Mouse (Mus musculus): ENCODE results near the gene Foxn3. TPM values are rescaled to one million over a fixed set of nuclear protein-coding genes. Genes with fewer than 3 reads are reported as not detected.

Gene Foxn3
- total and polyA plus RNA-seq, 3 experiments = 9.7 to 26.8 (median 11.0) TPM

DNA sequence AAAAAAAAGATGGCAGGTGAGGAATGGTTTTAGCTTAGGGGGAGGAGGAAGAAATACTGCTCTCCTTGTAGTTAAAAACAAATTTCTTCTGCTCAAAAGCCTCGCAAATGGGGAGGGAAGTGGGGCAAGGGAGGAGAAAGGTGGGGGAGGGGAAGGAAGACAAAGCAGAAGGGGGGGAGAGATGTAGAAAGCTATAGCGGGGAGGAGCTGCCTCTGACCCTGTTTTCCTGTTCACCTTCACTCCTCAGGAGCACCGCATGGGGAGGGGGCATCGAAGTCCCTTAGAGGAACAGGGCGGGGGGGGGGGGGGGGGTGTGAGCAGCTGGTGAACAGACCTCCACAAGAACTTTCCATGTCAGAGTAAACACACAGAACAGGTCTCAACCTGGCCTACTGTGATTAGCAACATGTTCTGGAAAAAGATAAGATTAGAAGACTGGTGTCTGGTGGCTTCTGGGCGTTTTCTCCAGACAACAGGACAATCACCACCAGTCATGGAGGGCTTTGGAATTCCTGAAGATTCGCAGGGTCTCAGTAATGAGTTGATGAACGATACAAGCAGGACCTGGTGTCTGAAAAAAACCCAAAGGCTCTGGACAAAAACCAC, 231.9 kb downstream of the Foxn3 start:
- no peak for DNase-seq (ENCODE audit: extremely low read depth)
- no peaks in the 10 kb centered on the region for H3K27me3 ChIP-seq (replicated peaks)
- H3K4me3 ChIP-seq (replicated peaks in 1 of 3; ENCODE audit: low read depth in 2 of 3, low read length in 2 of 3, poor library complexity in 1 of 3) = no peak overlapping the region
- H3K27ac ChIP-seq (ENCODE audit: insufficient read depth, low read depth) = no peak overlapping the region
- no peaks in the 10 kb centered on the region for H3K9me3 ChIP-seq (replicated peaks; ENCODE audit: low read length)
- in situ Hi-C loops (cut with MboI; ENCODE audit: low pct_ligation_motif_present, low pct_unique_long_range_greater_than_20kb, low sequenced_read_pairs) = no loop called here
- peaks cover 31 to 78% of the 10 kb centered on the region in 2 experiments for H3K4me1 ChIP-seq (ENCODE audit: control insufficient read depth in 1 of 2, insufficient read depth in 2 of 2)
- TF ChIP-seq TBP (conservative IDR thresholded peaks at IDR 0.05; ENCODE audit: low read depth, low read length) = no peak
- TF ChIP-seq USF1 (IDR thresholded peaks at IDR 0.05; ENCODE audit: low read depth, low read length) = no peak
- no peak for TF ChIP-seq MAX (IDR thresholded peaks at IDR 0.05; ENCODE audit: low read length)
- TF ChIP-seq PAX5 (IDR thresholded peaks at IDR 0.05; ENCODE audit: low read length) = no peak
- no peak for TF ChIP-seq CHD1 (IDR thresholded peaks at IDR 0.05; ENCODE audit: low read depth, low read length)
- no peak for TF ChIP-seq SMC3 (IDR thresholded peaks at IDR 0.05; ENCODE audit: low read depth, low read length)
- TF ChIP-seq RCOR1 (conservative IDR thresholded peaks at IDR 0.05; ENCODE audit: low read depth, low read length) = no peak
- TF ChIP-seq ELF1 (IDR thresholded peaks at IDR 0.05; ENCODE audit: low read depth, low read length) = no peak
- no peak for TF ChIP-seq IRF4 (IDR thresholded peaks at IDR 0.05; ENCODE audit: low read depth, low read length)
- no peak for TF ChIP-seq UBTF (IDR thresholded peaks at IDR 0.05; ENCODE audit: low read depth, low read length)
- no peak for TF ChIP-seq ZKSCAN1 (IDR thresholded peaks at IDR 0.05; ENCODE audit: borderline replicate concordance, low read depth, low read length)
- no peak for TF ChIP-seq ZC3H11A (IDR thresholded peaks at IDR 0.05; ENCODE audit: low read depth, low read length)
- TF ChIP-seq MXI1 (IDR thresholded peaks at IDR 0.05; ENCODE audit: low read depth, low read length) = no peak
- TF ChIP-seq USF2 (conservative IDR thresholded peaks at IDR 0.05; ENCODE audit: low read depth, low read length) = no peak
- TF ChIP-seq RAD21 (IDR thresholded peaks at IDR 0.05; ENCODE audit: low read depth, low read length) = no peak
- no peak for TF ChIP-seq MEF2A (IDR thresholded peaks at IDR 0.05; ENCODE audit: borderline replicate concordance, low read depth, low read length)
- no peak for TF ChIP-seq EP300 (IDR thresholded peaks at IDR 0.05; ENCODE audit: low read length)
- TF ChIP-seq POLR2AphosphoS2 (IDR thresholded peaks at IDR 0.05; ENCODE audit: low read depth, low read length) = no peak
- peaks cover 15 to 54% of the 10 kb centered on the region in 2 experiments for H3K36me3 ChIP-seq (replicated peaks in 1 of 2; ENCODE audit: control insufficient read depth in 1 of 2, insufficient read depth in 1 of 2, low read length in 1 of 2)
- no peak overlapping the region for H3K4me2 ChIP-seq (ENCODE audit: insufficient read depth, low read depth, poor library complexity, severe bottlenecking)
- dilution Hi-C loops (cut with MboI; ENCODE audit: extremely low pct_ligation_motif_present, extremely low pct_unique_long_range_greater_than_20kb, low sequenced_read_pairs) = no loop called here
- H3K79me2 ChIP-seq (replicated peaks; ENCODE audit: control insufficient read depth, extremely low read depth, insufficient read depth, poor library complexity, severe bottlenecking) = no peaks in the 10 kb centered on the region
- H3K9ac ChIP-seq (ENCODE audit: insufficient read depth, low read depth) = no peak overlapping the region

DNA sequence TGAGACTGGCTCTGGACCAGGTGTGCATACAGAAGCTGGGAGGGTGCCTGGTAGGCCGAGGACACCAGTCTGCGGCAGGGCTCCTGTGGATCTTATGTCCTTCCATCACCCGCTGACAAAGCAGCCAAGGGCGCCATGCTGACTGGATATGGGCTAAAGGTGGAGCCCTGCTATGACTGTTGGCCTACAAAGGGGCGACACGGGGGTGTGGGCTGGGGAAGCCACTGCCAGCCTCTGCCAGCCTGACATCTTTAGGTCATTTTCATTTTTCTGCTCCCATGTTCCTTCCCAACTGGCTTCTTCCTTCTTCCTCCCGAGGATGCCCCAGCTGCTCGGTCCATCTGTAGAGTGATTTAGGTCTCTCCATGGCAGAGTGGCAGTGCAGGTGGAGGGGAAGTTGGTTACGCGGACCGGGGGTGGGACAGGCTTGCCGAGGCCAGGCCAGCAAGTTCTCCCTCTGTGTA, 232.5 kb downstream of the Foxn3 start:
- Histone ChIP-seq H3K9ac (ENCODE audit: insufficient read depth, low read depth) (no peak overlapping the region), H3K4me1 (ENCODE audit: control insufficient read depth in 1 of 2, insufficient read depth in 2 of 2) (peaks cover 29 to 81% of the 10 kb centered on the region in 2 experiments), H3K4me3 (replicated peaks in 1 of 3; ENCODE audit: low read depth in 2 of 3, low read length in 2 of 3, poor library complexity in 1 of 3) (no peak overlapping the region), H3K27ac (ENCODE audit: insufficient read depth, low read depth) (no peak overlapping the region), H3K27me3 (replicated peaks) (no peaks in the 10 kb centered on the region), H3K4me2 (ENCODE audit: insufficient read depth, low read depth, poor library complexity, severe bottlenecking) (no peak overlapping the region), H3K9me3 (replicated peaks; ENCODE audit: low read length) (no peaks in the 10 kb centered on the region), H3K79me2 (replicated peaks; ENCODE audit: control insufficient read depth, extremely low read depth, insufficient read depth, poor library complexity, severe bottlenecking) (no peaks in the 10 kb centered on the region), H3K36me3 (replicated peaks in 1 of 2; ENCODE audit: control insufficient read depth in 1 of 2, insufficient read depth in 1 of 2, low read length in 1 of 2) (peaks cover 15 to 53% of the 10 kb centered on the region in 2 experiments)
- in situ Hi-C loops (cut with MboI; ENCODE audit: low pct_ligation_motif_present, low pct_unique_long_range_greater_than_20kb, low sequenced_read_pairs) = no loop called here
- dilution Hi-C loops (cut with MboI; ENCODE audit: extremely low pct_ligation_motif_present, extremely low pct_unique_long_range_greater_than_20kb, low sequenced_read_pairs) = no loop called here
- no peak for DNase-seq (ENCODE audit: extremely low read depth)
- TF ChIP-seq ELF1 (IDR thresholded peaks at IDR 0.05; ENCODE audit: low read depth, low read length) = no peak
- no peak for TF ChIP-seq ZC3H11A (IDR thresholded peaks at IDR 0.05; ENCODE audit: low read depth, low read length)
- TF ChIP-seq IRF4 (IDR thresholded peaks at IDR 0.05; ENCODE audit: low read depth, low read length) = no peak
- TF ChIP-seq CTCF (conservative IDR thresholded peaks at IDR 0.05 in 1 of 2, IDR thresholded peaks at IDR 0.05 in 1 of 2; ENCODE audit: low read depth in 2 of 2, low read length in 2 of 2) = no peak
- TF ChIP-seq USF2 (conservative IDR thresholded peaks at IDR 0.05; ENCODE audit: low read depth, low read length) = no peak
- TF ChIP-seq MAZ (IDR thresholded peaks at IDR 0.05; ENCODE audit: low read depth, low read length) = no peak
- no peak for TF ChIP-seq TCF12 (IDR thresholded peaks at IDR 0.05; ENCODE audit: low read depth, low read length)
- TF ChIP-seq SMC3 (IDR thresholded peaks at IDR 0.05; ENCODE audit: low read depth, low read length) = no peak
- no peak for TF ChIP-seq NELFE (IDR thresholded peaks at IDR 0.05; ENCODE audit: low read depth, low read length)
- no peak for TF ChIP-seq RAD21 (IDR thresholded peaks at IDR 0.05; ENCODE audit: low read depth, low read length)
- no peak for TF ChIP-seq SIN3A (IDR thresholded peaks at IDR 0.05; ENCODE audit: low read length)
- no peak for TF ChIP-seq PAX5 (IDR thresholded peaks at IDR 0.05; ENCODE audit: low read length)
- no peak for TF ChIP-seq TBP (conservative IDR thresholded peaks at IDR 0.05; ENCODE audit: low read depth, low read length)
- no peak for TF ChIP-seq MAFK (IDR thresholded peaks at IDR 0.05; ENCODE audit: insufficient replicate concordance, low read length)
- no peak for TF ChIP-seq ZNF384 (IDR thresholded peaks at IDR 0.05; ENCODE audit: low read depth, low read length)
- TF ChIP-seq HCFC1 (IDR thresholded peaks at IDR 0.05; ENCODE audit: low read depth, low read length) = no peak

Data from CH12.LX (cell line).